Mouse (Mus musculus) brain, embryonic 14.5 days (tissue): Measurements from ENCODE around the gene D930007J09Rik.

Source experiments
- CTCF ChIP-seq: fragments of 200-500 bp; IDR thresholded peaks from 2 replicates; pipeline ENCODE4 v1.5.1; 2012; ENCODE audit warnings: inconsistent platforms, mild to moderate bottlenecking, moderate library complexity, borderline replicate concordance; ENCODE audit not compliant: insufficient read depth, insufficient read length; ENCODE audit errors: extremely low read depth
- POLR2A ChIP-seq: fragments of 200-500 bp; IDR thresholded peaks from 2 replicates; pipeline ENCODE4 v1.6.1; 2012; ENCODE audit warnings: mild to moderate bottlenecking, inconsistent platforms, borderline replicate concordance; ENCODE audit not compliant: poor library complexity, insufficient read depth, insufficient read length, severe bottlenecking; ENCODE audit errors: extremely low read depth

GRCm38 (mm10) chr13:32776350-32776749 lies 26.3 kb downstream of the D930007J09Rik start:
- TF ChIP-seq CTCF: no peak
- no peak for TF ChIP-seq POLR2A
